In the genomic region with DNA sequence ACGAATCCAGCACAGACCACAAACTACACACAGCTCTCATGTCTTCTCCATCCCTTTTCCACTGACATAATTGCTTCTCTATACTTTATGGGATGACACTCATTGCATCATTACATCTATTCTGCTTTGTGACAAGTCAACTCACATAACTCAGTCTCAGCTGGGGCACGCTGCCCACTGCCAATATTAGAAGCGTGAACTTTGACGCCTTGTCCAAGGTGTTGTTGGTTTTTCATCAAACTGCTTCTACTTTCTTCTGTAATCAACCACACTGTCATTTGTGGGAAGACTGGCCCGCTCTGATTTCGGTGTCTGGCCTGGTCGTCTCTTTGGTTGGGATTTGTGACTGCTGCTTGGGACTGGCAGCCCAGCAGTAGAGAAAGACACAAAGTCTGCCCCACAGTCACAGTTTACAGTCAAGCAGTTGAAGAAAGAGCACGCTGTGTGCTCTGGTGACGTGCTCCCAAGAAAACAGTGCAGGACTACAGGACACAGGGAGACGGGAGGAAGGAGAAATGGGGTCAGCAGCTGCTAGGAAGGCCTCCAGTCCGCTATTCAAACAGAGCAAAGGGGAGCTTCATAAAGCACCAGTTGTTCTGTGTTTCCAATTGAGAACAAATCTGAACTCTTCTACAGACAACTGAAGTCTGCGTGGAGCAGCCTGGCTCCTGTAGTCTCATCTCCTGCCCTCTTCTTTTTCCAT, we compare ENCODE assay signal across 16 mouse cellular contexts.
A peak's percentile ranks its signal among the peaks of the same experiment; 100 is the strongest.
DNase-seq lines count a peak whose midpoint lies in the region; ATAC-seq lines count a peak whose summit lies in the region.
"Had no signal": no experiment of that assay in that cellular context is flagged by ENCODE, and none has a peak within 500 bp of the region (broad histone marks: within the 10 kb centered on the region; RNA-seq: fewer than 3 reads in every experiment).

No protein-coding gene starts in this region.

- H3K4me2 ChIP-seq in hindbrain, embryonic 16.5 days (ENCODE audit: low read length), result no peak overlapping the region
- H3K4me2 ChIP-seq: forebrain, embryonic 12.5 days; hindbrain, embryonic 14.5 days; limb, embryonic 12.5 days; lung, embryonic 15.5 days; midbrain, embryonic 12.5 days had no signal

- no peaks in the 10 kb centered on the region for H3K27me3 ChIP-seq in hindbrain, embryonic 16.5 days (replicated peaks; ENCODE audit: control insufficient read depth, insufficient read depth, low read length)
- no peaks in the 10 kb centered on the region for H3K27me3 ChIP-seq in hindbrain, embryonic 10.5 days (ENCODE audit: insufficient read depth, poor library complexity, severe bottlenecking)
- H3K27me3 ChIP-seq: forebrain, embryonic 12.5 days; limb, embryonic 12.5 days; lung, embryonic 15.5 days; midbrain, embryonic 12.5 days had no signal

- H3K4me1 ChIP-seq in hindbrain, embryonic 16.5 days (ENCODE audit: control insufficient read depth, insufficient read depth, low read depth, low read length), result peaks cover 3% of the 10 kb centered on the region; the same call in 1 of the 2 replicates
- H3K4me1 ChIP-seq in hindbrain, embryonic 10.5 days (replicated peaks), result 0 out of 2 replicates have a peak, but pooled peaks cover 9% of the 10 kb centered on the region
- H3K4me1 ChIP-seq: forebrain, embryonic 12.5 days; midbrain, embryonic 12.5 days had no signal

- H3K9me3 ChIP-seq in hindbrain, embryonic 16.5 days (ENCODE audit: control insufficient read depth, low read length), result no peaks in the 10 kb centered on the region
- H3K9me3 ChIP-seq in hindbrain, embryonic 10.5 days, result no peaks in the 10 kb centered on the region
- H3K9me3 ChIP-seq: forebrain, embryonic 12.5 days; limb, embryonic 12.5 days; lung, embryonic 15.5 days; midbrain, embryonic 12.5 days had no signal

- no peak overlapping the region for H3K27ac ChIP-seq in hindbrain, embryonic 16.5 days (ENCODE audit: low read depth, low read length)
- H3K27ac ChIP-seq in hindbrain, embryonic 10.5 days, result no peak overlapping the region
- H3K27ac ChIP-seq: forebrain, embryonic 12.5 days; hindbrain, embryonic 14.5 days; limb, embryonic 12.5 days; lung, embryonic 15.5 days; midbrain, embryonic 12.5 days had no signal

- intact Hi-C loops in left cerebral cortex, postnatal 14 days (cut with DNase I), result no loop called here

- no peak overlapping the region for H3K4me3 ChIP-seq in hindbrain, embryonic 16.5 days (ENCODE audit: low read length)
- H3K4me3 ChIP-seq in hindbrain, embryonic 10.5 days, result no peak overlapping the region
- H3K4me3 ChIP-seq: forebrain, embryonic 12.5 days; limb, embryonic 12.5 days; lung, embryonic 15.5 days; midbrain, embryonic 12.5 days had no signal

- DNase-seq in hindbrain, embryonic 10.5 days (ENCODE audit: low spot score), result no peak
- DNase-seq in left cerebral cortex, postnatal 14 days (ENCODE audit: low spot score in 2 of 2), result peak; percentile 16 to 19
- no peak for DNase-seq in left cerebral cortex, adult 9 months (ENCODE audit: low spot score in 2 of 2)
- DNase-seq in Muller cell, postnatal 12 days (ENCODE audit: inconsistent ontology term), result peak; percentile 50
- DNase-seq in brain, adult 2 months (ENCODE audit: low read depth, low spot score), result peak; percentile 64
- no peak for DNase-seq in right cerebral cortex, postnatal 4 days
- DNase-seq: adrenal gland, postnatal 36 days; cerebellum, adult 9-11 months; right cerebral cortex, adult 18-20 months had no signal

- 89% methylated on average over 12 of the region's 12 CpGs for WGBS in hindbrain, embryonic 16.5 days
- WGBS in hindbrain, embryonic 10.5 days, result 89% methylated on average over 12 of the region's 12 CpGs

- H3K36me3 ChIP-seq in hindbrain, embryonic 16.5 days (ENCODE audit: control insufficient read depth, insufficient read depth, low read length), result no peaks in the 10 kb centered on the region
- no peaks in the 10 kb centered on the region for H3K36me3 ChIP-seq in hindbrain, embryonic 10.5 days
- H3K36me3 ChIP-seq: forebrain, embryonic 12.5 days; limb, embryonic 12.5 days; lung, embryonic 15.5 days; midbrain, embryonic 12.5 days had no signal

- no peak overlapping the region for H3K9ac ChIP-seq in hindbrain, embryonic 16.5 days (ENCODE audit: low read depth, low read length)
- H3K9ac ChIP-seq: forebrain, embryonic 12.5 days; hindbrain, embryonic 14.5 days; limb, embryonic 12.5 days; lung, embryonic 15.5 days; midbrain, embryonic 12.5 days had no signal

- 0 out of 2 replicates have a peak, but pooled peaks have one; percentile 14 for ATAC-seq in hindbrain, embryonic 16.5 days
- ATAC-seq: intestine, postnatal 0 days had no signal

Comparison
In these comparisons a context has a peak if more than half of its experiments do, and no peak if none do; other contexts are left out.
1. DNase-seq: peak in left cerebral cortex, postnatal 14 days (2 of 2), Muller cell, postnatal 12 days (single experiment) and brain, adult 2 months (single experiment); none in hindbrain, embryonic 10.5 days (single experiment), left cerebral cortex, adult 9 months (0 of 2) and right cerebral cortex, postnatal 4 days (single experiment).